Mouse (Mus musculus) natural killer cell, adult 2 months (primary cell): Measurements from ENCODE around the gene Fasn.
A peak's percentile ranks its signal among the peaks of the same experiment; 100 is the strongest.
"Not testable (repeated sequence)": the region's sequence is repeated elsewhere in the genome, so short reads cannot be mapped to it uniquely, and the experiment has no call there.

Source experiments
- DNase-seq, 2 experiments: peaks; one replicate each; pipeline ENCODE4 v3.0.0; 2022; ENCODE audit warnings: low spot score in 2 of 2

Gene Fasn

DNA sequence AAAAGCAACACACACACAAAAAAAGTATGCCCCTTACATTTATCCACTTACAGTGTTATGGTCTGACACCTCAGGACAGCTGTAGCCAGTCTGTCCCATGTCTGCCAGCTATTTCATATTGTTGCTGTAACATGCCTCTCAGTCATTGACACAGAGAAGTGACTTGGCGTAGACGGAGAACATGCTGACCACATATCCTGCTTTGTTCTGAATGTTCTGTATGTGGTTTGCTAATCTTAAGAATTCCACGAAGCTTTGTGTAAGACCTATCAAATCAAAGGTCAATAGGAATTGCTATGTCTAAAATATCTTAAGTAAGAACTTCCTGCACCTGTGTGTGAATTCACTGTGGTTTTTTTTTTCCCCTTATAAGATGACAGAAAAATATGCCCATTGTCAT, 26.1 kb downstream of the Fasn start:
- no peak for DNase-seq

- DNase-seq, result no peak
These were observed 27.8 kb downstream of the Fasn start for GRCm38 (mm10) chr11:120796614-120796946.

DNA sequence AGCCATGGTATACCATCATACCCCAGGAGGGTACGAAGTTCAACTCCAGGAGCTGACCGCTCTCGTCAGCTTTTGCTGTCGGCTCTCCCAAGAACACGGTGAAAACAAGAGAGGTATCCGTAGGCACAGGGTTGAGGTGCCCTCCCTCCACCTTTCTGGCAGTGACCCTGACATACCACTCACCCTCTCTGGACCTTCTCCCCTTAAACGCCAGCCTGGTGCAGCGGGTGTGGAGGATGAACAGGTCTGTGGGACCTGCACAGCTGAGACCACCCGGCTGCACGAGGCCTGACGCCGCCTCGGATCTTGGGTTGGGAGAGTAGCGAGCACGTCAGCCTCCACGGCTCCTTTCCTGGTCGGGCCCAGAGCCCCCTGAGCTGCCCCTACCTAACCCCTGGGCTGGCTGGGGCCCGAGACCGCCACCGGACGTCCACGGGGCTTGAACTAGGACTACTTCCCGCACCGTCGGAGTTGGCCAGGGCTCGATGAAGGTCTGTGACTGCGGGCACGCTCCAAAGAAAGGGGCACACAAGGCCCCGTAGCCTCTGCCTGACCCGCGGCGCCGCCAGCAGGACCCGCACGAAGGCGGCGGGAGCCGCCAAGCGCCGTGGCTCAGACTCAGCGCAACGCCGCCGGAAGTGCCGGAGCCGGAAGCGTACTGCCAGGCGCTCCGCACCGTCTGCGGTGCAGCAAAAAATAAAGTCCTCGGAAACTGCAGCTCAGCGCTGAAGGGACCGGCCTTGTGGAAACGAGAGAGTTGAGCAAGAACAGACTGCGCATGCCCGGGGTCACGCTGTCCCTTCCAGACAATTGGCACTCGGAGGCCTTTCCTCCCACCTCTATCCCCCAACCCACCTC, 28.4 kb downstream of the Fasn start, which contains the start of gene Dus1l:
TSS of gene Dus1l (minus strand) at position 648 of the 858 bp plus-strand sequence.
- DNase-seq, result peak; percentile 94 to 96

- no peak for DNase-seq
These were observed 31.7 kb downstream of the Fasn start for GRCm38 (mm10) chr11:120792652-120793051.

- DNase-seq, result no peak
These were observed 34.5 kb downstream of the Fasn start for GRCm38 (mm10) chr11:120789810-120790209.

- DNase-seq, result no peak
These were observed 35.0 kb downstream of the Fasn start for GRCm38 (mm10) chr11:120789355-120789754.

GRCm38 (mm10) chr11:120788460-120788859, 35.9 kb downstream of the Fasn start:
- not testable (repeated sequence) for DNase-seq

- no peak for DNase-seq
These were observed 39.2 kb downstream of the Fasn start for GRCm38 (mm10) chr11:120785145-120785544.

DNA sequence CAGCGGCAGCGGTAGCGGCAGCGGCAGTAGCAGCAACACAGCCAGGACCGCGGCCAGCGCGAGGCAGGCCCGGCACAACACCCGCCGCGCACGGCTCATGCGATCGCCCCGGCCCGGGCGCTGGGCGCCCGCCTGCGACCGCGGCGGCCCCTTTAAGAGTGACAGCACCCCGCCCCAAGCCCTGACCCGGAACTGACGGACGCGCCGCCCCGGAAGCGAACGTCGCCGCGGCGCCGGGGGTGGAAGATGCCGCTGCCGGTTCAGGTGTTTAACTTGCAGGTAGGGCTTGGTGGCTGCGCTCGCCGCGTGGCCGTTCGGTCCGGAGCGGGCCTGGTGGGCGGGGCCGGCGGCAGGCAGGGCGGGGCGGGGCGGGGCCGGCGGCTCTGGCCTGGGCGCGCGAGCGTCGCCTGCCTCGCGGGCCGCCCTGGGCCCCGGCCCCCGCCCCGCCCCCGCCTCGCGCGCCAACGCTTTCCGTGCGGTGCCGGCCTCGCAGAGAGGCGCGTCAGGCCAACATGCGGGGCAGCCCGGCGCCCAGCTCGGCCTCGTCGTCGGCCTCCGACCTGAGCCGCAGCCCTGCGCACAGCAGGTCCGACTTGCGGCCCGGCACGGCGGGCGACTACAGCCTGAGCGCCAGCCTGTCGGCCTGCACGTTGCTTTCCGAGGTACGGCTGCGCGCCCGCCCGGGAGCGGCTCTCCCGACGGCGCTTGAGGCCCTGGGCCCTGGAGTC, 40.1 kb downstream of the Fasn start, which contains the start of the genes Rfng and Gps1:
TSS of gene Rfng (minus strand) at position 144 of the 728 bp plus-strand sequence.
TSS of gene Gps1 (plus strand) at position 209 of the 728 bp plus-strand sequence.
- peak; percentile 60 to 73 for DNase-seq

- DNase-seq, result no peak
These were observed 40.8 kb downstream of the Fasn start for GRCm38 (mm10) chr11:120783426-120784063.

DNA sequence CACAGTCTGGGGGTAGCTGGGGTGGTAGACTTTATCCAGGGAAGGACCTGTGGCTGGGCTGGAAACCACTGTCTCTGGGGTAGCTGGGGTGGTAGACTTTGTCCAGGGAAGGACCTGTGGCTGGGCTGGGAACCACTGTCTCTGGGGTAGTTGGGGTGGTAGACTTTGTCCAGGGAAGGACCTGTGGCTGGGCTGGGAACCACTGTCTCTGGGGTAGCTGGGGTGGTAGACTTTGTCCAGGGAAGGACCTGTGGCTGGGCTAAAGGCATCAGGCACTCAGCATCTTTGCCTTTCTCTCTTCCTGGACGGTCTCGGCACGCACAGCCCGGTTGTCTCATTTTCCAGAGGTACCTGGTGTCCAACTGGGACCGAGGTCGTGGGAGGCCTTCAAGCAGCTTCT, 43.0 kb downstream of the Fasn start:
- DNase-seq, result not testable (repeated sequence)

DNA sequence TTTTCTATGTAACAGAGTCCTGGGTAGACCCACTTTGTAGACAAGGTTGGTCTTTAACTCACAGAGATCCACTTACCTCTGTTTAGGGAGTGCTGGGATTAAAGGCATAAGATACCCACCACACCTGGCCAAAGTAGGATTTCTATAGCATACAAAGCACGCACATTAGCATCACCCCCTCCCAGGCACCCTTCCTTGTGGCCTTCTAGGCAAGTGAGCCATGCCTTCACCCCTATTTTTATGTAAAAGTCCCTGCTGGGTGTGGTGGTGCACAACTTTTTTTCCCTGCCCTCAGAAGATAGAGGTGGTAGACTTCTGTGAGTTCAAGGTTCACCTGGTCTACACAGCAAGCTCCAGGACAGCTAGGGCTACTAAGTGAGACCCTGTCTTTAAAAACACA, 44.5 kb downstream of the Fasn start:
- no peak for DNase-seq

GRCm38 (mm10) chr11:120777123-120777522, 47.2 kb downstream of the Fasn start:
- no peak for DNase-seq

DNA sequence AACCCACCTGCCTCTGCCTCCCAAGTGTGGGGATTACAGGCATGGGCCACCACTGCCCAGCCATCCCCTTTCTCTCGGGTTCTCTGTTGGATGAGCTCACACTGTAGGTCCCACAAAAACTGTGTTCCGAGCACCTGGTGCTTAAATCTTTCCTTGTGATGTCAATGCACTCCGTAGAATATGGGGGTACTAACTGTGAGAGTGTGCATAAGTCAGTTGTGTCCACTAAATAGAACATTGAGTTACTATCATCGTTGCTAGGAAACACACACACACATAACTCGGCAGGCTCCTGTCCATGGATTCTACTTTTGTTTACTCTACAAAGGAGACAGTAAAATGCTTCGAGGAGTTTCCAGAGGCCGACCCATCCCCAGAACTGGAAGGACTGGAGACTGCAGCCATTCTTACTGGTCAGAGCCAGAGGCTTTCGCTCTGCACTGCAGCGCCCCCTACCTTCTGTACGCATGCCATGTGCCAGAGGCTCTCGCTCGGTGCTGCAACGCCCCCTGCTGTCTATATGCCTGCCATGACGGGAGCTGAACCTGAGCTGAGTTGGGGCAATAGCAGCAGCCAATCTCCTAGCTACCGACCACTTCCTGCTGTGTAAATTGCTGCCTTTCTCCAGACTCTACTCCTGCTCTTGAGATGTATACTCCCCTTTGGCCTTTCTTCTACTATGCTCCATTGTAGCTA, 48.4 kb downstream of the Fasn start:
- DNase-seq, result peak; percentile 94

DNA sequence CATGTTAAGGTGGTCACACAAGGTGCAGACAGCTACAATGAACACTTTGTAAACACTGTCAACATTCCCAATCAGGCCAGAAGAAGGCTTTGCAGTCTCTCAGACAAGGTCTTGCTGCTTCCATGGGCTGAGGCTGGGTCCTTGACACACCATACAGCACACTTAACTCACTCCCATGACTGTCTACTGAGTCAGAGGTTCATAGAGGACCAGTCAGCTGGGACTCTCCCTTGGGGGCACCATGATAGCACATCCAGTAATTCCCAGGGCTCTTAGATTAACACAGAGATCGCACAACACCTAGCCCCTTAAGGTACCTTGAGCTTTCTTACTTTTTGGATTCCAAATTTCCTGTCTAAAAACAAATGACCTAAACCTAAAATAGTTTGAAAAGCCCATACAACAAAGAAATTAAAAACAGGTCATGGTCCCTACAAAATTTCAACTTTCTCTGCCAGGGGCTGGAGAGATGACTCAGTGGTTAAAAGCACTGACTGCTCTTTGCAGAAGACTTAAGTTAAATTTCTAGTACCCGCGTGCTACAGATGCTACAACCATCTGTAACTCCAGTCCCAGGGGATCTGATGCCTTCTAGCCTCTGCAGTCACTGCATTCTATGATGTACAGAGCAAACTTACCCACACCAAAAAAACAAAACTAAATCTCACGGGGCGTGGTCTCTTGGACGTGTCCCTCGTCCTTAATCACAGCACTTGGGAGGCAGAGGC, 50.7 kb downstream of the Fasn start:
- DNase-seq, result no peak

GRCm38 (mm10) chr11:120772749-120773148, 51.6 kb downstream of the Fasn start:
- no peak for DNase-seq

DNA sequence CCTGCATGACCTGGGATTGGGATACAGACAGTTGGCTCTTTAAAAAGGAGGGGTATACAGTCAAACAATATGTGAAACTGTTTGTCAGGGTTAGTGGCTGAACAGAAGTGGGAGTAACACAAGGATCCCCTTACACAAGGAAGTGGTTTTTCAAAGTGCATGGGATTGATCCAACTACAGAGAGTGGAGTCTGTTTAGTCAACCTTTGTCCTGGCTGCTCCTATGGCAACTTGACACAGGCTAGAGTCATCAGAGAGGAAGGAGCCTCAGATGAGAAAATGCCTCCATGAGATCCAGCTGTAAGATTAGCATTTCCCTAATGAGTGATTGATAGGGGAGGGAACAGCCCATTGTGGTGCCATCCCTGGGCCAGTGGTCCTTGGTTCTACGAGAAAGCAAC, 56.1 kb downstream of the Fasn start:
- DNase-seq, result no peak

DNA sequence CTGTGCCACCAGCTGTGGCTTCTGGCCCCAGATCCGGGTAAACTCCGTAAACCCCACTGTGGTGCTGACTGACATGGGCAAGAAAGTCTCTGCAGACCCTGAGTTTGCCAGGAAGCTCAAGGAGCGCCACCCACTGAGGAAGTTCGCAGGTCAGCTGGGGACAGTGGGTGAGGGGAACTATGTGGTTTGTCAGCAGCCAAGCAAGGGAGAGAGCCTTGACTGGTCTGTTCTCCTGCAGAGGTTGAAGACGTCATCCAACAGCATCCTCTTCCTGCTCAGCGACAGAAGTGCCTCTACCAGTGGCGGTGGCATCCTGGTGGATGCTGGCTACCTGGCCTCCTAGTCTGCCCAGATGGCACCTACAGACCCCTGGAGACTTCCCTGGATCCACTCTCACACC, 57.3 kb downstream of the Fasn start:
- not testable (repeated sequence) for DNase-seq

DNA sequence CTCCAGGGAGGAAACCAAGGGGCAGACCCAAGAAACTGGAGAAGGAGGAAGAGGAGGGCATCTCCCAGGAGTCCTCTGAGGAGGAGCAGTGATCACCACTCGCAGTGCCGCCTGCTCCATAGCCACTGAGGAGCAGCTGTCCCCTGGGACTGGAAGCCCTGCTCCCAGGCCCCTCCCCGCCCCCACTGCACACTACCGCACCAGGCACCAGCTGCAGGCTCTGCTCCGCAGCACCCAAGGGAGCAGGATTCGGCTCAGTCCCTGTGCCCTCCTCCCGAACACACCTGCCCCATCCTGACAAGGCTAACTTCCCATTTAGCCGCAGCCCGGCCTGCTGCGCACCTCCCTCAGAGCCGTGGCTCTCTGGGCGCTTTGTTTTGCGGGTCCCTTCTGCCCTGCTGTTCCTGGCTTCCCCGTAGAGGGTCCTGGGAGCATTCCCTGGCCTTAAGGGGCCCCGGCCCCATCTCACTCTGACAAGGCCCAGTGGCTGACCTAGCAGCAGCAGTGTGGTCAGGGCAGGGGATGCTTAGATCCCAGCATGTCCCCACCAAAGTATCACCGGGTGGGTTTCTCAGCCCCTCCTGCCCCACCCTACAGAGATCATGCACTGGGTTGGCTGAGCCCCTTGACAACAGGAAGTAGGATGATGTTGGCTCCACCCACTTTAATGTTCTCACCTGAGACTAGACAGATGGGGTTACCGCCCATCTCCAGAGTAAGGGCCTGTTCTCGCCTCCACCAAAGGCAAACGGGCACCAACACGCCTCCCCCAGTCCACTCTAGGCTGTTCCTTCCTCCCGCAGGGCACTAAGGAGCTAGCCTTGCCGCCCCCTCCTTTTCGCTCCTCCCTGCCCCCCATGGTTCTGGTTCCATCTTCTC, 61.0 kb downstream of the Fasn start:
- DNase-seq, result not testable (repeated sequence)

DNA sequence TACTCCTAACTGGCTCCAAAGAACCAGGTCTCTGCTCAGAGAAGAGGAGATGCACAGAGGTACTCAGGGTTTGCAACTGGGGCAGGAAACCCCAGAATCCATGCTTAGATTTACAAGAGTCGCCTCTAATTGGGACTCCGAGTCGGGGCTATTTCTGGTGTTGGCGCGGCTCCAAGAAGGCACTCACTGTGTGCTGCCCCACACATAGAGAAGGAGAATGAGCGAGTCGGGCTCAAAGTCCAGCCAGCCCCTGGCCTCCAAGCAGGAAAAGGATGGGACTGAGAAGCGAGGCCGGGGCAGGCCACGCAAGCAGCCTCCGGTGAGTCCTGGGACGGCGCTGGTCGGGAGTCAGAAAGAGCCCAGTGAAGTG, 61.7 kb downstream of the Fasn start, which contains the start of gene Hmga1b:
TSS of gene Hmga1b (plus strand) at position 123 of the 370 bp plus-strand sequence.
- not testable (repeated sequence) for DNase-seq
